Mouse (Mus musculus): ENCODE measurements around the gene Agpat4.
A peak's percentile ranks its signal among the peaks of the same experiment; 100 is the strongest.

Agpat4 gene

DNA sequence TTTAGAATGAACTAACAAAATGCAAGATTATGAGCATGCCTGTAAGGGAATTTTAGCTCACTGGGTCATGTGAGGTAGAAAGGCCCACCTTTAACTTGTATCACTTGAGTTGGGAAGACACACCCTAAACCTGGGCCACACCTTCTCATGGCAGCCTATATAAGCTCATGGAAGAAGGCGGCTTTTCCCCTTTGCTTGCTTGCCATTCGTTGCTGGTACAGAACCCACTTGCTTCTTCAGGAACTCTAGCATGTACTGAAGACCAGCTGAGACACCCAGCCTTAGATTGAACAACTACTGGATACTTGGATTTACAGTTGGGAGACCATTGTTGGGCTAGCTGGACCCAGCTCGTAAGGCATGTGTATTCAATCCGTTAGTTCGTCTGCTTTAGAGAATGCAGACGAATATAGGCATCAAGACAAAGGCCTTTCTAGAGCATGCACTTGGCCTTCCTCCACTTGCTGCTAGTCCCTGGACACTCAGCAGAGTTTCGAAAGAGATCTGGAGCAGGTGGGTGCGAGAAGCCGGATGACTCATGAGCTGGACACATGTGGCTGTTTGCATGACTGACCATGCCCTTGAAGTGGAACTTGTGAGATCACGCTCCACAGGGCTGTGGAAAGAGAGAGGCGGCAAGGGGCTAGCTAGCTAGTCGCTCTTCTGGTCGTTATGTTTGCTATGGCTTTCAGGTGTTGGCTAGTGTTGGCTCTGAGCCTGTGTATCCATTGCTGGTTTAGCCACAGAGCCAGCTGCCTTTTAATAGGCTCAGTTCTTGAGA lies 42.7 kb downstream of the Agpat4 start:
- DNase-seq (ENCODE audit: inconsistent ontology term) = peak; percentile 76

DNA sequence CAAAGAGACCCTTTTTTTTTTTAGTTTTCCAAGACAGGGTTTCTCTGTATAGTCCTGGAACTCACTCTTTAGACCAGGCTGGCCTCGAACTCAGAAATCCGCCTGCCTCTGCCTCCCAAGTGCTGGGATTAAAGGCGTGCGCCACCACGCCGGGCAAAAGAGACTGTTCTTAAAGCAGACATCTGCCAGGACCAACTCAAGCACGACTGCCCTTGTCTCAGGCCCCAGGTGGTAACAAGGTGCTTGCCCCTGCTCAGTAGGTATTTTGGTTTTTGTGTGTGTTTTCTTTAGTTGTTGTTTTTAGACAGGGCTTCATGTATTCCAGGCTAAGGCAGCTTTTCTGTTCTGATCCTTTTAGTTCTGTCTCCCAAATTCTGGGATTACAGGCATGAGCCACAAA lies 43.4 kb downstream of the Agpat4 start:
- no peak for DNase-seq (ENCODE audit: inconsistent ontology term)

DNA sequence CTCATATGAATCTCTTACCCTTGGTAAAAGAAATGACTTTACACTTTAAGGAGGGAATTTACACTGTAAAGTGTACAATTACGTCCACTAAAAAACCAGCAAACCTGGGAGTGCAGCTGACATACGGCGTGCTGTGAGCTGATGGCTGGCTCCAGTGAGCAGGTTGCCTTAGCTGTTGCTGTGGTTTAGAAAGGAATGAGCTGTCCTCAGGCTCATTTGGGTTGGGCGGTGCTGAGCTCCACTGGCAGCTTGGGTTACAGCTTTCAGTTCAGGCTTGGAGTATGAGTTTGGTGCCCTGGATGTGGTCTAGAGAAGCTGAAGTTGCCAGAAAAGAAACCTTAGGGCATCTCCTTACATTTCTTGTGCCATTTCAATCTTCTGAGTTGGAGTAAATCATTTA lies 44.3 kb downstream of the Agpat4 start:
- peak; percentile 50 for DNase-seq (ENCODE audit: inconsistent ontology term)

DNA sequence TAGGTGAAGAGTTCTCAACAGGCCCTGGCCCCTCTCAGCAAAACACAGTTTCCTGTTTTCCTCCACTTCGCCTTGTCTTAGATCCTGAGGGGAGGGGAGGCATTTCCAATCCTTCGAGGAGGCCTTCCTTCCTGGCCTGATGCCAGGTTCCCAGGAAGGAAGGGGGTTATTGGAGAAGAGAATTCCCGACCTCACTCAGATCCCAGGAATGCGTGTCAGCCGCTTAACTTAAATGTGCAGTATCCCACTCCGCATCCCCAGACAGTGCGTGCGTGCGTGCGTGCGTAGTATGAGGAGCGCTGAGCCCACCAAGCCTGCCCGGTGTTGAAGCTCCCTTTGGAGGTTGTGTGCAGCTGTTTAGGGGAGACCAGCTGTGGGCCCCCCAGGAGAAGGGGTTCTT lies 44.9 kb downstream of the Agpat4 start:
- no peak for DNase-seq (ENCODE audit: inconsistent ontology term)

DNA sequence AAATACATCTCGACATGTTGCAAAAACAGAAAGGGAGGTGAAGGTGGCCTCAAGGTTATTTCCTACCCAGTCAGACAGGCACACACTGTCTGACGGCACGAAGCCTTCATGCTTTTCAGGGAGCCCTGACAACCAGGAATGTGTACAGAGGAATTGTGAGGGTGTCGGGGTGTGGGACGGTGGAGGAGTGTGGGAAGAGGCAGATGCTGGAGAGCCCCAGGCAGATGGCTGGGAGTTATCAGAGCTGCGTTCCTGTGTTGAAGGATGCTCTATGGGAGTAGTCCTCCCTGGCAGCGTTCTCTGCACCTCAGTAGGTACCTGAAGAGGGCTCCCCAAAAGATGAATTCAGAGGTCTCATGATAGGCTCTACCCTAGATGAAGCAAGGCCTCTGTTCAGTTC lies 45.4 kb downstream of the Agpat4 start:
- no peak for DNase-seq (ENCODE audit: inconsistent ontology term)

DNA sequence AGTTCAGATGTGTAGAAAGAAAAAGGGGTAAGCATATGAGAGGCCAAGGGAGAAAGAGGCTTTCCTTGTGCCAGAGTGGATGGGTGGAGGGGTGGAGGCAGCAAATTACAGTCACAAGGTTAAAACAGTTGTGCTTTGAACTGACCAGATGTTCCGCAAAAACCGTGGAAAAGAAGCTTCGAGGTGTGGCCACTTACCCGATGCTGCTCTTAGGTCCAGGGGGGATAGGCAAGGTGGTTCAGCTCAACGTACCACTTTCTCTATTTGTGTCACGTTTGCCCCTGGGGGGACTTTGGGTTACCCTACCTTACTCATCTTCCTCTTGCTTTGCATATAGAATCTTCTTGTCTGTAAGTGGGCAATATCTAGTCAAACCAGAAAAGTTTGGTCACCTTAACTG lies 46.0 kb downstream of the Agpat4 start:
- DNase-seq (ENCODE audit: inconsistent ontology term) = no peak

DNA sequence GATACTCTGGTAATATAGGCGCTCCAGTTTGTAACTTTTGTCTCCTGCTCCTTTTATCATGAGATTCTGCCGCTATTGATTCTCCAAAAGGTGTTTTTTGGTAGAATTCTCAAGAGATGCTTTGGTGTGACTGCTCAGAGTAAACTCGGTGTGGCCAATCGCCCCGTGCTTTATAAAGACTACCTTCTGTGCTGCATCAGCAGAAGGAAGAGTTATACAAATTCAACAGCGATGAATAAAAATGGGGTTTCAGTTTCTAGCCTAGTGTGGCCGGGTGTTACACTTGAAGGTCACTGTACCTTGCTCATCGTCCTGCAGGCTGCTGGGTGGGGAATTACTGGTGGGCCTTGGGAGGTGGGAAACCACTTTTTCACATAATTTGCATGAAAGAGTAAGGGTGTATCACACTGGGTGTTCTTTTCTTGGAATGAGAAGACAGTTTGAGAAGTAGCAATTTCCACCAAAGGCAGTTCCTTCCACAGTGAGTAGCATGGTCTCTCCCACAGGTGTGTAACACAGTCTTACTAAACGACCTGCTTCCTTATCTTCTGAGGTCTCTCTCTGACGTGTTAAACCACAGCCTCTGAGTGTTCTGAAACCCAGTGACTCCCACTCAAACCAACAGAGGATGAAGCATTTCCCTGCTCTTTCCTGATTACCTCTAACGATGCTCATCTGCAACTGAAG lies 46.6 kb downstream of the Agpat4 start:
- no peak for DNase-seq (ENCODE audit: inconsistent ontology term)

DNA sequence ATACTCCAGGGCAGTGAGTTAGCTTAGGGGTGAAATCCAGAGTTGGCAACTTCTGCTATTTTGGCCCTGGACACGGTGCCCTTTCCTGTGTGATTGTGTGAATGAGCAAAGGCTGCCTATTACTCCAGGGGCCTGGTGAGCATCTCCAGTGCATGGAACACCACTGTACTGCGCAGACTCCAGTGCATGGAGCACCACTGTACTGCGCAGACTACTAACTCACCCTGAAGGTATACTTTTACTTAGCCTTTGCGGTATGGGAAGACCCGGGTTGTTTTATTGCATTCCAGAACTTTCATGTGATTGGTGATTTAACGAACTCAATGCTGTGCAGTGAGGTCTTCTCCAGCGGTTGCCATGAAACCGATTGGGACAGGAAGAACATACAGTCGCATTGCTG lies 47.2 kb downstream of the Agpat4 start:
- no peak for DNase-seq (ENCODE audit: inconsistent ontology term)

DNA sequence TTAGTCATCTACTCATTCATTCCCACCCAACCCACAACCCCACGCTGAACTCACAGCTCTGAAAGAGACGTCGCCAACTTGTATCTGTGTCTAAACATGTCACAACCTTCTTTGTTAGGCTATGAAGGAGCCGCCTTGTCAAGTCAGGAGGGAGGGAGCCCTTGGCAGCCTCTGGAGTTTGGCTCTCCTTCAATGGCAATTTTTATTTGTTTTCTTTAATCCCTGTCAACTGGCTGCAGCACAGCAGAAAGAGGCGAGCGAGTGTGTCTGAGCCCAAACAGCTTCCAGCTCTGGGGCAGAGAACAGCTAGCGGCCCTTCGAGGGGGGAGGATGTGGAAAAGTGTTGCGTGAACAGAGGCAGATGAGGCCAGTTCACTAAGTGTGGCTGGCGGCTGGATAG lies 50.0 kb downstream of the Agpat4 start:
- peak; percentile 90 for DNase-seq (ENCODE audit: inconsistent ontology term)

DNA sequence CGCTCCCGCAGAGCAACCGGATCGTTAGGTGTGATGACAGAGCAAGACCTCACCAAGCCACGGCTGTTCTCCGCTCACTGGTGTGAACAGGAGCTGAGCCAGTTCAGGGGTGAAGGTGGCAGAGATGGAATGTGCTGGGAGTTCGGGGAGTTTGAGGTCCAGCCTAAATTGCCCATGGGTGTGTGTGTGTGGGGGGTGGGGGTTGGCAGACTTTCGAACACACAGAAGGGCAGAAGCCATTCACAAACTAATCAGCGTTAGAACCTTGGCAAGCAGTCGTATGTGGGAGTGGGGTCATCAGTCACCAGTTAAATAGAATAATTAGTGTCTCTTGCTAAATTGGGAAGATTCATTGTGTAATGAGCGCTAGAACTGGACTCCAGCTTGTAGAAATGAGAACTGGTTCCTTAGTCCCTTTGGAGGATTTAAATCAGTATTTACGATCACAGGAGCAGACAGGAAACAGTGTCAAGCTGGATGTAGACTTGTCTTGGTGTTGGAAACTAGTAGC lies 50.9 kb downstream of the Agpat4 start:
- DNase-seq (ENCODE audit: inconsistent ontology term) = peak; percentile 77

DNA sequence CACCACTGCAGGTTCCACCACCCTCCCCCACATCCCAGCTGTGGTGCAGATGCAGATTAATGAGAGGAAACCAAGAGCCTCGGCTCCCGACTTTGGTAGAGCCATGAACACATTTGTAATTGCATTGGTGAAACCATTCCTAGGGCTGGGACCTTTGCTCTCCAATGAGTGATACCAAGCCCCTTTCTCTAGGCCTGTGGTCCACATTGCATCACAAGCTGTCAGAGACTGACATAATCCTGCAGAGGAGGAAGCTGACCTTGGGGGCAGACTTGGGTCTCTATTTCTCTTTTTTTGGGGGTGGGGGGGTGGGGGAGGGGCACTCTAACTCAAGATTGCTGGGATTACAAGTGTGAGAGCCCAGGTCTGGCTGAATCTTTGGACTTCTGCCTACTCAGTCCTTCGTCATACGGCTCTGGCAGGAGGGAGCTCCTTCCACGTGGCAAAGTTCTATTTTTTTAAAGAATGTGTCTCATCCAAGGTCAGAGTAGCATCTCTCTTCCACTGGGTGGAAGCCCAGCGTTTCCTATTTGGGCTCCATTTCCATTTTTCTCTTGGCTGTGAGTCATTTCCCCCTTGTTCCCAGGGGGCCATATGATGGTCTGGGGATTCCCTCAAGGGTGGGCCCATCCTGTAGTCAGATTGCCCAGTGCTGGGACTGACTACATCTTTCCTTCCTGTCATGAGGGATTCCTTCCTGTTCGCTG lies 52.4 kb downstream of the Agpat4 start:
- DNase-seq (ENCODE audit: inconsistent ontology term) = peak; percentile 57

DNA sequence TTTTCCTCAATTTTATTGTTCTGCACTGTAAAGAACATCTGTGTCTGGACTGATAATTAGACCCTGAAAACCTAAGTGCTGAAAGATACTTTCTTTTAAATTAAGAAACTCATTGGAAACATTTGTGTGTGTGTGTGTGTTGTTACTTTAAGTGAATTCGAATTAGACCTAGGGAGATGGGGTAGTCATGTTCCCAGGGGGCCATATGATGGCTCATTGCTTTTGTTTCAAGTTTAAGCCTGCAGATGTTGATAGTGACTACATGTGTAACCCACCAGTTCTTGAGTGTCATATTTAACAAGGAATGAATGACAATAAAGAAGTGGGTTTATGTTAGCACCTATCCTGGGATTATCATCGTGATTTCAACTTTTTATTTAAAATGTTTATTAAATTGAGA lies 53.2 kb downstream of the Agpat4 start:
- DNase-seq (ENCODE audit: inconsistent ontology term) = no peak

DNA sequence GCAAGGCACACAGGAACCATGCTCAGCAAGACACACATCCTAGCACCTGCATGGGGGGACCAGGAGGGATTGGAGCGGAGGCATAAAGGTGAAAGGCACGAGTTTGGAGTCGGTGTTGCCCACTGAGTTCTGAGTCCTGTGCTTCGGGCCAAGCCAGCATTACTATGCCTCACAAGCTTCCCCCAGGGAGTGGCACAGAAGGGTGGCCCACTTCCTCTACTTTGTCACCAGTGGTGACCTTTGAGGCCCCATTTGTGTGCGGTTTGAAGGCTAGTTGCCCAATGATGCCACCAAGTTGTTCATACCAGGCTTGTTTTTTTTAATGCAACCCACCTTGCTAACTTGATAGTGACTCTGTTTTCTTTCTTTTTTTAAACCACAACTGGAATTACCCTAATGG lies 55.7 kb downstream of the Agpat4 start:
- DNase-seq (ENCODE audit: inconsistent ontology term) = no peak

DNA sequence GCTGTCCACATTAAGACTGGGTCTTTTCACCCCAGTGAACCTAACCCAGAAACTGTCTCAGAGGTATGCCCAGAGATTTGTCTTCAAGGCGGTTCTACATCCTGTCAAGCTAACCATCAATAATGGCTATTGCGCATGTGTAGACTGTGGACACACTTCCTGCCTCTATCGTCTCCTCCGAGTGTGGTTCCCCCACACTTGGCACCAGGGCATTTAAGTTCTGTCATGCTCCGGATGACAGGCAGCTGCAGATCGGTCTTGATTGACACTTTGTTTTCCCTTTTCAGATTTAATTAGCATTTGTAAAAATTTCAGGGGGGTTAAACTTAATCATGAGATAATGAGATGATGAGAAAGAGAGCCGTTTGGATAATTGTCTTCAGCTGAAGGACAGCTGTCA lies 56.4 kb downstream of the Agpat4 start:
- DNase-seq (ENCODE audit: inconsistent ontology term) = no peak

DNA sequence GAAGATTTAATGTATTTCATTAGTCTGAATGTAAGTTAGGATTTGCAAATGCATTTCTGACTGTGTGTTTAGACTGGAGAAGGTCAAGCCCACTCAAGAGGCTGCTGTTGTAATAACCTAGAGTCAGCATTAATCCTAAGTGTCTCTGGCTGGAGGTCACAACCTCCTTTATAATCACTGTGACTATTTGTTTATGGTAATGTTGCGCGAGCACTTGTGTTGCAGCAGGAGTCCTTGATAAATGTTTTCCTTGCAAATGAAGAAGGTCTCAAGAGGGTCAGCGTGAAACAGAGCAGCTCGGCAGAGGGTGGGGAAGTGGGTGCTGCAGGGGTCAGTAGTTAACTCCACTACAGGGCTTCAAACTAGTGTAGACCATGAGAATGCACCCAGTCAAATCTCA lies 57.1 kb downstream of the Agpat4 start:
- DNase-seq (ENCODE audit: inconsistent ontology term) = no peak

DNA sequence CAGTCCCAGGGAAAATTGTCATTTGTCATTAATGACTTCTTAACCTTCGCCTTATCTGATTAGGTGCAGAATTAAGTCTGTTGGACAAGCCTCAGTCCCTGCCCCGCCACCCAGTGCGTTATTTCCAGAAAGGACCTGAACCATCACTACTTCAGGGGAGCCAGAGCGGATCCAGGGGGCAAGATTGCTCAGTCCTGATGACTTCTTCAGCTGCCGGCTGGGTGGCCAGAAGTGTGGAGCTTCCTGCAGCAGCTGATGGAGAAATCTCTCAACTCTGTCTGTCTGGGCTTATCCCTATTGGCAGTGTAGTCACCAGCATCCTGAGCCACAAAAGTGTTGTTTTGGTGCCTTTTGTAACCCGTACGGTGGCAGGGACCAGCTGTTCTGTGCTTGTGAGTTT lies 60.8 kb downstream of the Agpat4 start:
- no peak for DNase-seq (ENCODE audit: inconsistent ontology term)

DNA sequence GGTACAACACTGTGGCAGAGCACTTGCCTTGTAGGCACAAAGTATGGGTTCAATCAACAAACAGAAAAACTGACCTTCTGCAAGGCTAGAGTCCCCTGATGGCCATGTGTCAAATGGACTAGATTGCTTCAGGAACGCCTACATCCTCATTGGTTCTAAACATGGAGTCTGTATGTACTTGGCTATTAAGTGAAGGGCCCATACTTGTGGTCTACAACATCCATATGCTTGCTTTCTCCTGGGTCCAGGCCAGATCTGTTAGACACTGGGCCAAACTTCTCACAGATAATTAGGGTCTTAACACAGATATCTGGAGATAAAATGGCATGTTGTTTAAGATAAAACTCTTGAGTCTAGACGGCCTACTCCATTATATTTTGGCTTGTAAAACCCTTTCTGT lies 61.3 kb downstream of the Agpat4 start:
- DNase-seq (ENCODE audit: inconsistent ontology term) = no peak

DNA sequence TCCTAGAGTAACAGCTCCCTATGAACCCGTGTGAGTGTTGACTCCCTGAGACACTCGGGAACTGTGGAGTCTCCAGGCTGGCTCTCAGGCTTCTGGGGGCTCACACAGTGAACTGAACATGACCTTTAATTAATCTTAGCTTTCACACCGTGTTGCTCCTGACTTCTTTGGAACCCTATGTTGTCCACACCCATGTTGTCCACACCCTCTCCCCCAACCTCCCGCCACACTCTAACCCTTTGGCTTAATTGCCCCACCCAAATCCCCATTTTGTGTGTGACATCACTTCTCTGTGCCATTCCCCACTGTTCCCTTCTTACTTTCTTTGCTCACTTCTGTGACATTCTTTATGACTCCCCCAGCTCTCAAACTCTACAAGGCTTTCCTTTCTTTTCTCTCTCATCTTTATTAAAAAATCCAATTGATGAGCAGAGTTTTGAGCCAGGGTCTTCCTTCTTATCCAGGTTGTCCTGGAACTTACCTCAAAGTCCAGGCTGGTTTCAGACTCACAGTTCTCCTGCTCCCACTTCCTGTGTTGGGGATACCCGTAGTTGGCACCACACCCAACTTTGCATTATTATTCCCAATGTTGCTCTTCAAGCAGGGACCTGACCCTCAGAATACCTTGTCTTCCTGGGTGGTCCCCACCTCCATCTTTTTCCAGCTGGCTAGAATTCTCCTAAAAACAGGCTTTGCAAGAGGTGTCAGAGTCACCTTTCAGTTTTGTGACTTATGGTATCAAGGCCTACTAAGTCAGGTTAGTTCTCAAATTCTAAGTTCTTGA lies 64.4 kb downstream of the Agpat4 start:
- no peak for DNase-seq (ENCODE audit: inconsistent ontology term)

DNA sequence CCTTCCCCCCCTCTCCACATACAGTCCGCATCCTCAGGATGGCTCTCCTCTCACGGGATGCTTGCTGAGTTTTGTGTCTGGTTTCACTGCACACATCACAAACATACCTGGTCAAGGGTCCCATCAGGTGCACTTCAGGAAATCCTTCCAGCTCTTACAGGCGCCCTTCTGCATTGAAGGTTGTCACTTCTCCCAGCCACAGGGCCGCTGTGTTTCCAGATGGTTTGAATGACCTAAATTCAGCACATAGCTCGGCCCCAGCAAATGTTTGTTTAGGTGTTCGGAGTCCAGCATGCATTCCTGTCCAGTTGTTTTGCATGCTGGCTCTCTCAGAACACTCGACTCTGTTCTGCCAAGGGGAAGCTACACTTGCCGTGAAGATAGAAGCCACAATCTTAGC lies 65.8 kb downstream of the Agpat4 start:
- no peak for DNase-seq (ENCODE audit: inconsistent ontology term)

DNA sequence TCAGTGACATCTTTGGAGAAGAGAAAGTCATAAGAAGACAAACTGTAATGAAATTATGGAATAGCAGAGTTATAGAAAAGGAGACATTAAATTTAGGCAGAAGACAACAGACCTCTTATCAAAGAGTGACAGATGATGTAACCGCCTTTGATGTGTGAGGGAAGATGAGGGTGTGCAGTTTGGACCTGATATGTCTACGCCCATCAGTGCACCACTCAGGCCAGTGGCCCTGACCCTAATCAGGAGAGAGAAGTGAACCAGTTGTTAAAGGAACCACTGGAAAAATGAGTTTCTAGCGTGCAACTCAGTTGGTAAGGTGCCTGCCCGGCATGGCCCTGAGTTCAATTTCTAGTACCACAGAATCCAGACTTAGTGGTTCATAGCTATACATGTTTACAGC lies 67.4 kb downstream of the Agpat4 start:
- DNase-seq (ENCODE audit: inconsistent ontology term) = no peak

DNA sequence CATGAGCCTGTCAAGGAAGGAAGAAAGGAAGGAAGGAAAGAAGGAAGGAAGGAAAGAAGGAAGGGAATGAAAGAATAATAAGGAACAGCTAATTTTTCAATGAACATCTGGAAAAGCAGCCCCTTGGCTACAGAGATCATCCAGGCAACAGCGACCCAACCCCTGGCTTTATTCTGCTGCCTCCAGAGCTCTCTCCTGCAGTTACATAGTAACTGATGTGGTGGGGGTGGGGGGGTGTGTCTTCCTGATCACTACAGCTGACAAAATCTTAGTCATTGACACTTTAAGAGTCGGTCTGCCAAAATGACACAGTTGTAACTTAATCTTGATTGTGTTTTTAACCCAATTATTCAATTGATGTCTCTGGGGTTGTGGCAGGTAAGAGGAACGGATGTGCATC lies 67.8 kb downstream of the Agpat4 start:
- no peak for DNase-seq (ENCODE audit: inconsistent ontology term)

DNA sequence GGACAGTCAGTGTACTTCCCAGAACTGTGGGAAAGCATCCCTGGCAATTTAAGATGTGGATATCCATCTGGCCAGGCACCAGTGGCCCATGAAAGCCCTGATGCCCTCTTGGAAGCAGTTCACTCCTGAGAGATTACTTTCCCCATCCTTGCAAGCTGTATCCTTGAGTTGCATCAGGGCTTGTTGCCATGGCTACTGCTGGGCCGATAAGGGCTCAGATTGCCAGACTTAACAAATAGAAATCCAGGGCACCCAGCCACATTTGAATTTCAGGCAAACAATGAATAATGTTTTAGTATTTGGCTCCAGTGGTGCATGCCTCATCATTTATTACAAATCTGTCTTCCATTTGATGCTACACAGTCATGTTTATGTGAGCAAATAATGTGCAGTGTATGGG lies 69.3 kb downstream of the Agpat4 start:
- no peak for DNase-seq (ENCODE audit: inconsistent ontology term)
